Mouse (Mus musculus): ENCODE results near the gene Map2.

- TF ChIP-seq HCFC1 (IDR thresholded peaks at IDR 0.05; ENCODE audit: borderline replicate concordance, insufficient read depth, low read length): no peak
- TF ChIP-seq MAFK (IDR thresholded peaks at IDR 0.05; ENCODE audit: insufficient read depth, low read depth, low read length): no peak
Observed at GRCm38 (mm10) chr1:66339213-66339612, 164.1 kb downstream of the Map2 start.

Measured in ES-E14 (cell line).